Mouse (Mus musculus) hindbrain, embryonic 15.5 days (tissue): ENCODE measurements around the gene March7. TPM values are rescaled to one million over a fixed set of nuclear protein-coding genes. Genes with fewer than 3 reads are reported as not detected.

Experiments used
- ATAC-seq: fragments of 200-750 bp; cut with Nextera tagmentation; 2 replicates; pipeline ENCODE4 v1.8.0; 2017; ENCODE audit warnings: low read depth, moderate number of reproducible peaks, moderate TSS enrichment; ENCODE audit not compliant: low FRiP score
- H3K27ac ChIP-seq: fragments of 300-500 bp; sonication (generic); replicated peaks from 2 replicates; pipeline ENCODE4 v1.5.1; 2015; ENCODE audit warnings: mild to moderate bottlenecking, inconsistent platforms
- H3K27me3 ChIP-seq: fragments of 300-500 bp; sonication (generic); 2 replicates; pipeline ENCODE4 v1.6.1; 2015; ENCODE audit warnings: control low read depth, inconsistent platforms
- H3K36me3 ChIP-seq: fragments of 300-500 bp; sonication (generic); 2 replicates; pipeline ENCODE4 v1.6.1; 2015; ENCODE audit warnings: control low read depth, inconsistent platforms
- H3K4me1 ChIP-seq: fragments of 300-500 bp; sonication (generic); replicated peaks from 2 replicates; pipeline ENCODE4 v1.6.1; 2015; ENCODE audit warnings: control low read depth, inconsistent platforms
- H3K4me2 ChIP-seq: fragments of 300-500 bp; sonication (generic); 2 replicates; pipeline ENCODE4 v1.6.1; 2015; ENCODE audit warnings: moderate library complexity, mild to moderate bottlenecking, inconsistent platforms
- H3K4me3 ChIP-seq: fragments of 300-500 bp; sonication (generic); 2 replicates; pipeline ENCODE4 v1.5.1; 2015; ENCODE audit warnings: mild to moderate bottlenecking, inconsistent platforms
- H3K9ac ChIP-seq: fragments of 300-500 bp; sonication (generic); 2 replicates; pipeline ENCODE4 v1.6.1; 2015; ENCODE audit warnings: inconsistent platforms
- H3K9me3 ChIP-seq: fragments of 300-500 bp; sonication (generic); 2 replicates; pipeline ENCODE4 v1.6.1; 2016; ENCODE audit warnings: control low read depth, inconsistent platforms
- WGBS: fragments of 180-500 bp; shearing (Covaris S2); methylation state at CpG from one replicate; pipeline ENCODE4 v1.1.7; 2015; 5-methylcytosine and 5-hydroxymethylcytosine counted together
- polyA plus RNA-seq: library from polyadenylated mRNA; unstranded; fragments of >200 nt; fragmentation: Nextera tagmentation; extraction: Ambion mirVana; gene quantifications from 2 replicates; pipeline ENCODE4 v1.2.1, GENCODE M21; 2015

Gene March7
- polyA plus RNA-seq, 1 experiment from 2014 or later = 87.4 TPM

GRCm38 (mm10) chr2:60196841-60197240, 12.8 kb upstream of the March7 start:
- Histone ChIP-seq H3K27ac (no peak overlapping the region), H3K4me2 (no peak overlapping the region), H3K27me3 (no peaks in the 10 kb centered on the region), H3K4me3 (no peak overlapping the region), H3K4me1 (no peaks in the 10 kb centered on the region), H3K9ac (no peak overlapping the region), H3K36me3 (no peaks in the 10 kb centered on the region), H3K9me3 (no peaks in the 10 kb centered on the region)
- ATAC-seq = no peak
- WGBS = 66% methylated on average over 1 of the region's 1 CpGs

- no peak for ATAC-seq
- WGBS = 92% methylated on average over 5 of the region's 5 CpGs
Measured at GRCm38 (mm10) chr2:60200051-60200562, 9.6 kb upstream of the March7 start.

GRCm38 (mm10) chr2:60200667-60201066, 9.0 kb upstream of the March7 start:
- Histone ChIP-seq H3K4me3 (no peak overlapping the region), H3K36me3 (peaks cover 15% of the 10 kb centered on the region; the same call in 1 of the 2 replicates), H3K27me3 (peaks cover 4% of the 10 kb centered on the region; the same call in 1 of the 2 replicates), H3K4me1 (no peaks in the 10 kb centered on the region), H3K9me3 (no peaks in the 10 kb centered on the region), H3K9ac (no peak overlapping the region), H3K4me2 (no peak overlapping the region), H3K27ac (no peak overlapping the region)
- WGBS = 52% methylated on average over 8 of the region's 8 CpGs
- no peak for ATAC-seq

More at GRCm38 (mm10) chr2:60200051-60200562, 9.6 kb upstream of the March7 start:
- Histone ChIP-seq H3K9me3 (no peaks in the 10 kb centered on the region), H3K36me3 (peaks cover 11% of the 10 kb centered on the region; the same call in 1 of the 2 replicates), H3K27ac (no peak overlapping the region), H3K27me3 (peaks cover 4% of the 10 kb centered on the region; the same call in 1 of the 2 replicates), H3K9ac (no peak overlapping the region), H3K4me3 (no peak overlapping the region), H3K4me1 (no peaks in the 10 kb centered on the region), H3K4me2 (no peak overlapping the region)

GRCm38 (mm10) chr2:60202900-60203530, 6.7 kb upstream of the March7 start:
- peaks cover 4% of the 10 kb centered on the region; the same call in 1 of the 2 replicates for H3K27me3 ChIP-seq
- H3K4me1 ChIP-seq = peaks cover 8% of the 10 kb centered on the region
- H3K9me3 ChIP-seq = no peaks in the 10 kb centered on the region
- H3K27ac ChIP-seq = no peak overlapping the region
- H3K4me2 ChIP-seq = no peak overlapping the region
- H3K36me3 ChIP-seq = peaks cover 15% of the 10 kb centered on the region; the same call in 1 of the 2 replicates
- H3K9ac ChIP-seq = no peak overlapping the region
- H3K4me3 ChIP-seq = no peak overlapping the region
- 93% methylated on average over 8 of the region's 8 CpGs for WGBS
- ATAC-seq = no peak

GRCm38 (mm10) chr2:60203733-60204132, 6.0 kb upstream of the March7 start:
- peaks cover 15% of the 10 kb centered on the region; the same call in 1 of the 2 replicates for H3K36me3 ChIP-seq
- H3K4me3 ChIP-seq = no peak overlapping the region
- H3K27me3 ChIP-seq = peaks cover 4% of the 10 kb centered on the region; the same call in 1 of the 2 replicates
- peaks cover 13% of the 10 kb centered on the region for H3K4me1 ChIP-seq
- H3K9ac ChIP-seq = no peak overlapping the region
- WGBS = 96% methylated on average over 4 of the region's 4 CpGs
- ATAC-seq = no peak
- H3K4me2 ChIP-seq = no peak overlapping the region
- H3K27ac ChIP-seq = no peak overlapping the region
- no peaks in the 10 kb centered on the region for H3K9me3 ChIP-seq

GRCm38 (mm10) chr2:60204162-60204561, 5.5 kb upstream of the March7 start:
- Histone ChIP-seq H3K9ac (no peak overlapping the region), H3K4me3 (no peak overlapping the region), H3K4me1 (peaks cover 13% of the 10 kb centered on the region), H3K9me3 (no peaks in the 10 kb centered on the region), H3K4me2 (no peak overlapping the region), H3K27ac (no peak overlapping the region), H3K27me3 (peaks cover 4% of the 10 kb centered on the region; the same call in 1 of the 2 replicates), H3K36me3 (peaks cover 15% of the 10 kb centered on the region; the same call in 1 of the 2 replicates)
- 92% methylated on average over 6 of the region's 6 CpGs for WGBS
- ATAC-seq = no peak

GRCm38 (mm10) chr2:60205795-60206194, 3.9 kb upstream of the March7 start:
- no peak for ATAC-seq
- peaks cover 4% of the 10 kb centered on the region; the same call in 1 of the 2 replicates for H3K27me3 ChIP-seq
- no peak overlapping the region for H3K4me3 ChIP-seq
- H3K36me3 ChIP-seq = peaks cover 15% of the 10 kb centered on the region; the same call in 1 of the 2 replicates
- H3K9ac ChIP-seq = no peak overlapping the region
- no peak overlapping the region for H3K27ac ChIP-seq
- H3K4me2 ChIP-seq = no peak overlapping the region
- peaks cover 14% of the 10 kb centered on the region for H3K4me1 ChIP-seq
- WGBS = 34% methylated on average over 6 of the region's 6 CpGs
- no peaks in the 10 kb centered on the region for H3K9me3 ChIP-seq

GRCm38 (mm10) chr2:60209122-60209611, 520 bp upstream of the March7 start:
- peak; percentile 54; the same call in 1 of the 2 replicates for ATAC-seq
- H3K9me3 ChIP-seq = no peaks in the 10 kb centered on the region

GRCm38 (mm10) chr2:60210821-60211220, 1.1 kb downstream of the March7 start:
- no peaks in the 10 kb centered on the region for H3K36me3 ChIP-seq
- no peak for ATAC-seq
- H3K4me3 ChIP-seq = peak overlapping the region; percentile 96
- H3K9ac ChIP-seq = peak overlapping the region; percentile 89
- H3K27me3 ChIP-seq = no peaks in the 10 kb centered on the region
- H3K27ac ChIP-seq = 0 out of 2 replicates have a peak overlapping the region, but pooled peaks have one; percentile 92
- peaks cover 41% of the 10 kb centered on the region for H3K4me1 ChIP-seq
- no peaks in the 10 kb centered on the region for H3K9me3 ChIP-seq
- 18% methylated on average over 5 of the region's 5 CpGs for WGBS
- peak overlapping the region; percentile 71 for H3K4me2 ChIP-seq

More at GRCm38 (mm10) chr2:60209122-60209611, 520 bp upstream of the March7 start:
- WGBS = under 1% methylated on average over 35 of the region's 35 CpGs
- H3K9ac ChIP-seq = peak overlapping the region; percentile 89
- H3K27ac ChIP-seq = peak overlapping the region; percentile 92
- H3K4me3 ChIP-seq = peak overlapping the region; percentile 96
- H3K4me2 ChIP-seq = peak overlapping the region; percentile 71
- H3K27me3 ChIP-seq = peaks cover 3% of the 10 kb centered on the region; the same call in 1 of the 2 replicates
- H3K36me3 ChIP-seq = peaks cover 14% of the 10 kb centered on the region; the same call in 1 of the 2 replicates
- peaks cover 40% of the 10 kb centered on the region for H3K4me1 ChIP-seq

- Histone ChIP-seq H3K27ac (no peak overlapping the region), H3K4me1 (peaks cover 50% of the 10 kb centered on the region), H3K4me2 (no peak overlapping the region; the same call in 1 of the 2 replicates), H3K9me3 (no peaks in the 10 kb centered on the region), H3K27me3 (no peaks in the 10 kb centered on the region), H3K4me3 (no peak overlapping the region), H3K9ac (no peak overlapping the region), H3K36me3 (no peaks in the 10 kb centered on the region)
- no peak for ATAC-seq
Measured at GRCm38 (mm10) chr2:60212488-60212887, 2.8 kb downstream of the March7 start.

GRCm38 (mm10) chr2:60214683-60215082, 5.0 kb downstream of the March7 start:
- Histone ChIP-seq H3K4me2 (no peak overlapping the region), H3K36me3 (no peaks in the 10 kb centered on the region), H3K9ac (no peak overlapping the region), H3K4me1 (peaks cover 42% of the 10 kb centered on the region), H3K27me3 (no peaks in the 10 kb centered on the region), H3K27ac (no peak overlapping the region), H3K9me3 (no peaks in the 10 kb centered on the region), H3K4me3 (no peak overlapping the region)
- 96% methylated on average over 2 of the region's 2 CpGs for WGBS
- ATAC-seq = no peak

GRCm38 (mm10) chr2:60216547-60217153, 7.0 kb downstream of the March7 start:
- peaks cover 40% of the 10 kb centered on the region for H3K4me1 ChIP-seq

More at GRCm38 (mm10) chr2:60216547-60217153, 7.0 kb downstream of the March7 start:
- 92% methylated on average over 4 of the region's 4 CpGs for WGBS
- no peaks in the 10 kb centered on the region for H3K27me3 ChIP-seq
- no peak for ATAC-seq
- no peak overlapping the region for H3K4me3 ChIP-seq
- H3K27ac ChIP-seq = no peak overlapping the region
- H3K9ac ChIP-seq = no peak overlapping the region
- no peaks in the 10 kb centered on the region for H3K36me3 ChIP-seq
- no peaks in the 10 kb centered on the region for H3K9me3 ChIP-seq
- no peak overlapping the region for H3K4me2 ChIP-seq
